Mouse (Mus musculus) C2C12 (cell line): ENCODE data around the gene Cep152.

Experiments
- CEBPB ChIP-seq: IDR thresholded peaks from one replicate; pipeline ENCODE4 v1.6.1; 2011; ENCODE audit warnings: low read depth, mild to moderate bottlenecking, control low read depth, moderate library complexity
- CTCF ChIP-seq: IDR thresholded peaks from one replicate; pipeline ENCODE4 v1.5.1; 2011; ENCODE audit not compliant: control insufficient read depth, insufficient read depth, insufficient read length
- FOSL1 ChIP-seq: IDR thresholded peaks from one replicate; pipeline ENCODE4 v1.8.0; 2011; ENCODE audit warnings: mild to moderate bottlenecking, low read length; ENCODE audit not compliant: poor library complexity, insufficient read depth, severe bottlenecking
- USF1 ChIP-seq: IDR thresholded peaks from one replicate; pipeline ENCODE4 v1.6.1; 2011; ENCODE audit warnings: low read depth, mild to moderate bottlenecking, control low read depth, moderate library complexity

DNA sequence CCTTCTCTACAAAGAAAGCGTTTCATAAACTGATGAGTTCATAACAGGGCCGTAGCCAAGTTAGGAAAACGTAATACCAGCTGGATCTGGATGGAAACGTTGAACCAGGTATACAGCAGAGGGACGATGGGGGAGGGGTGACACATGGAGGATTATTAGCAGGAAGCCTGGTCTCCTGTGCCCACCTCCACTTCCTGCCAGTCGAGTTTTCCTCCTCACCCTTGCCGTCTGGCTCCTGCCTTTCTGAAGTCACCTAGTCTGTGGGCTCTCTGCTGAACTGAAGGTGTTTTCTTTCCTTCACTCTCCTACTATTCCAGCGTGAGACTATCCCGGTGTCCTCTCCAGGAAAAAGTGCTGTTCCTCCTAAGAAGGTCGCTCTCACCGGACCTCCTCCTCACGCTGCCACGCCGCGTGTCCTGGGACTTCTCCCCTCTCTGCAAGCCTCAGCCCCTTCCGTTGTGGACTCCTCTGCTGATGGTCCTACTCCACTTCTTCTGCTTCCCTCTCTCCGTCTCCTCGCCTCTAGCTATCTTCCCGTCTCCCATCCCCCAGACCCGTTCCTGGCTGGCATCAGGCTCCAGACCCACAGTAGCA is 35.7 kb upstream of the Cep152 start:
- TF ChIP-seq CTCF (no peak), USF1 (no peak), FOSL1 (no peak), CEBPB (no peak)
